ENCODE assay signal across 21 mouse cellular contexts in the genomic region with DNA sequence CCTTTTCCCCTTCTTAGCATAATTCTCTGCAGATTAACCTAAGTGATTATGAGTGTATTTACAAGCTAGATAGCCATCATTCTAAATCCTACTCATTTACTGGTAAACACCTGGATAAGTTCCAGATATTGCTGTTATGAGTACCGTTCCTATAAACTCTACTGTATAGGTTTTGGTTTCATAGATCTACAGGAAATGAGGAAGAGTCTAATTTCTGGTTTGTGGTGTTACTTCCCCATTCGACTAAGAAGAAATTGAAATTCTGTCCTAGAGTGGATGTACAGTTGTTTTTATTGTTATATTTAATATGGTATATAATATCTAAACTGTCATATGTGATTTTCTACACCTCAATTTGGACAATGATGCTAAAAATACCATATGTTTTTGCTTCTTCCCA.
"Had no signal": no experiment of that assay in that cellular context is flagged by ENCODE, and none has a peak within 500 bp of the region (broad histone marks: within the 10 kb centered on the region; RNA-seq: fewer than 3 reads in every experiment).

No protein-coding gene starts in this region.

- DNase-seq: heart, postnatal 10 days; heart, postnatal 14 days; heart, postnatal 4 days; kidney, adult 11 months; kidney, adult 18-20 months; kidney, adult 2 months; kidney, adult 8-10 months; kidney, adult 9 months; kidney, postnatal 10 days; kidney, postnatal 14 days; kidney, postnatal 25 days; kidney, postnatal 36 days; kidney, postnatal 4 days; layer of hippocampus, adult 9-11 months; layer of hippocampus, postnatal 36 days had no signal

- ATAC-seq: hindbrain, embryonic 16.5 days; hindbrain, postnatal 0 days; inflammation-experienced regulatory T-cells, adult 6 months; intestine, embryonic 15.5 days; intestine, embryonic 16.5 days; intestine, postnatal 0 days had no signal
